Mouse (Mus musculus): ENCODE data around the gene Cmss1.

DNA sequence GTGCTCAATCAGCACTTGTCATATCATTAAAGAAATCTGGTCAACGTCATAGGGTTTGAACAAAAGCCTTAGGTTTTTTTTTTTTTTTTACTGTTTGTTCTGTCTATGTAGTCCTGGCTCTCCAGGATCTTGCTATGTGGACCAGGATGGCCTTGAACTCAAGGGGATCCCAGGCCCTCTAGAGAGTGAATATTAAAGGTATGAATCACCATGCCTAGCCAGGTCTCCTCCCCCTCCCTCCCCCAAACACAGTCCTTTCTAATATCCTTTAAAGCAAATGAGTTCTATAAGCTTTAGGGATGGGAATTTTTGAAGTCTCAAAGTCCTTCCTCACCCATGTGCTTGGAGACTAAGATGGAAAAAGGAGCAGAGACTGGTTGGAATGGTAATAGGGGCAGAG is 188.7 kb downstream of the Cmss1 start:
- no peak for TF ChIP-seq CTCF (IDR thresholded peaks at IDR 0.05; ENCODE audit: extremely low read depth, insufficient read length, insufficient replicate concordance, low read depth, low read length)
- no peak for TF ChIP-seq POLR2A (IDR thresholded peaks at IDR 0.05; ENCODE audit: low read depth, low read length)

Measured in small intestine, adult 2 months (tissue).